Mouse (Mus musculus): Measurements from ENCODE around the gene Dcun1d4. TPM values are rescaled to one million over a fixed set of nuclear protein-coding genes. Genes with fewer than 3 reads are reported as not detected.
"Not testable (repeated sequence)": the region's sequence is repeated elsewhere in the genome, so short reads cannot be mapped to it uniquely, and the experiment has no call there.

The Dcun1d4 gene
- polyA plus RNA-seq (2012; rRNA removed) = 60.2 and 67.5 TPM in 2 replicates

GRCm38 (mm10) chr5:73480700-73481099 lies at the start of gene Dcun1d4:
Dcun1d4 (plus strand) TSS chr5:73481000.
- no peak for DNase-seq (ENCODE audit: extremely low spot score in 1 of 2, low spot score in 1 of 2)

- peak; percentile 69 to 95 for DNase-seq (ENCODE audit: extremely low spot score in 1 of 2, low spot score in 1 of 2)
Measured at GRCm38 (mm10) chr5:73431581-73431980, 49.2 kb upstream of the Dcun1d4 start.

GRCm38 (mm10) chr5:73432805-73433204 lies 48.0 kb upstream of the Dcun1d4 start:
- DNase-seq (ENCODE audit: extremely low spot score in 1 of 2, low spot score in 1 of 2) = no peak

GRCm38 (mm10) chr5:73434764-73435163 lies 46.0 kb upstream of the Dcun1d4 start:
- DNase-seq (ENCODE audit: extremely low spot score in 1 of 2, low spot score in 1 of 2) = no peak

- no peak for DNase-seq (ENCODE audit: extremely low spot score in 1 of 2, low spot score in 1 of 2)
Measured at GRCm38 (mm10) chr5:73442176-73442575, 38.6 kb upstream of the Dcun1d4 start.

- no peak for DNase-seq (ENCODE audit: extremely low spot score in 1 of 2, low spot score in 1 of 2)
Measured at GRCm38 (mm10) chr5:73450276-73450675, 30.5 kb upstream of the Dcun1d4 start.

- DNase-seq (ENCODE audit: extremely low spot score in 1 of 2, low spot score in 1 of 2) = no peak
Measured at GRCm38 (mm10) chr5:73454502-73455306, 26.1 kb upstream of the Dcun1d4 start.

GRCm38 (mm10) chr5:73455307-73455687 lies 25.5 kb upstream of the Dcun1d4 start:
- DNase-seq (ENCODE audit: extremely low spot score in 1 of 2, low spot score in 1 of 2) = no peak

GRCm38 (mm10) chr5:73468462-73469433 lies 12.1 kb upstream of the Dcun1d4 start:
- DNase-seq (ENCODE audit: extremely low spot score in 1 of 2, low spot score in 1 of 2) = no peak

GRCm38 (mm10) chr5:73474412-73475405 lies 6.1 kb upstream of the Dcun1d4 start:
- DNase-seq (ENCODE audit: extremely low spot score in 1 of 2, low spot score in 1 of 2) = no peak

GRCm38 (mm10) chr5:73481401-73481800 lies 601 bp downstream of the Dcun1d4 start:
- no peak for DNase-seq (ENCODE audit: extremely low spot score in 1 of 2, low spot score in 1 of 2)

GRCm38 (mm10) chr5:73482381-73482780 lies 1.6 kb downstream of the Dcun1d4 start:
- not testable (repeated sequence) for DNase-seq (ENCODE audit: extremely low spot score in 1 of 2, low spot score in 1 of 2)

- DNase-seq (ENCODE audit: extremely low spot score in 1 of 2, low spot score in 1 of 2) = no peak
Measured at GRCm38 (mm10) chr5:73484016-73484615, 3.3 kb downstream of the Dcun1d4 start.

GRCm38 (mm10) chr5:73486451-73486850 lies 5.7 kb downstream of the Dcun1d4 start:
- DNase-seq (ENCODE audit: extremely low spot score in 1 of 2, low spot score in 1 of 2) = no peak

GRCm38 (mm10) chr5:73489915-73490314 lies 9.1 kb downstream of the Dcun1d4 start:
- no peak for DNase-seq (ENCODE audit: extremely low spot score in 1 of 2, low spot score in 1 of 2)

- DNase-seq (ENCODE audit: extremely low spot score in 1 of 2, low spot score in 1 of 2) = peak; percentile 99
Measured at GRCm38 (mm10) chr5:73490596-73491073, 9.8 kb downstream of the Dcun1d4 start.

GRCm38 (mm10) chr5:73491074-73491836 lies 10.5 kb downstream of the Dcun1d4 start:
- no peak for DNase-seq (ENCODE audit: extremely low spot score in 1 of 2, low spot score in 1 of 2)

- peak; percentile 88 to 95 for DNase-seq (ENCODE audit: extremely low spot score in 1 of 2, low spot score in 1 of 2)
Measured at GRCm38 (mm10) chr5:73491837-73492720, 11.3 kb downstream of the Dcun1d4 start.

Data from frontal cortex, adult 2 months (tissue).